Mouse (Mus musculus): ENCODE measurements at regions not wholly inside any gene's neighbourhood (a gene's known extent, or its start where the extent isn't known, plus 50 kb on each side); places are given as distances from the start of the nearest gene placed in this dataset.

DNA sequence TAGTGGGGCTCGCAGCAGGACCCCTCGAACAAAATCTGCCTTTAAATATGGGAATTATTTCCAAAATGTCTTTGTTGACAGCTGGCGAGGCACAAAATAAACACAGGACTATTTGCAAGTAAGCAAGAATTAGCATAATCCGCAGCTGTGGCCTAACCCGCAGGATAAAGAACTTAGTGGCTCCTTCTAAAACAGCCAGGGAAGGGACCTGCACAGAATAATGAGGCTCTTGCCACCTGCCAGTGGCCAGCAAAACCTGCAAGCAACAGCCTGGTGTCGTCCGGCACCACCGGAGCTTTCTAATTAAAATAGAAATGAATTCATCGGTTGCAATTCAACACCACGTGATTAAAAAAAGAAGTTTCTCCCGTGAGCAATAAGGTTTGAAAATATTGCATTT lies 389.4 kb downstream of the Tmem132b start:
- no peak overlapping the region for H3K27ac ChIP-seq (ENCODE audit: low read depth, low read length)
- no peak overlapping the region for H3K4me3 ChIP-seq (ENCODE audit: low read depth, low read length)
- no peak for ATAC-seq (ENCODE audit: low read depth)
- 29% methylated on average over 11 of the region's 11 CpGs for WGBS
- no peaks in the 10 kb centered on the region for H3K36me3 ChIP-seq (ENCODE audit: control insufficient read depth, insufficient read depth, low read length)
- H3K9ac ChIP-seq (replicated peaks; ENCODE audit: low read depth, low read length): no peak overlapping the region
- no peaks in the 10 kb centered on the region for H3K27me3 ChIP-seq (ENCODE audit: control insufficient read depth, insufficient read depth, low read length)
- no peak overlapping the region for H3K4me2 ChIP-seq (ENCODE audit: low read depth, low read length)
- 0 out of 2 replicates have a peak, but pooled peaks cover 3% of the 10 kb centered on the region for H3K4me1 ChIP-seq (ENCODE audit: control insufficient read depth, insufficient read depth, low read length)
- H3K9me3 ChIP-seq (ENCODE audit: control insufficient read depth, low read length): no peaks in the 10 kb centered on the region

DNA sequence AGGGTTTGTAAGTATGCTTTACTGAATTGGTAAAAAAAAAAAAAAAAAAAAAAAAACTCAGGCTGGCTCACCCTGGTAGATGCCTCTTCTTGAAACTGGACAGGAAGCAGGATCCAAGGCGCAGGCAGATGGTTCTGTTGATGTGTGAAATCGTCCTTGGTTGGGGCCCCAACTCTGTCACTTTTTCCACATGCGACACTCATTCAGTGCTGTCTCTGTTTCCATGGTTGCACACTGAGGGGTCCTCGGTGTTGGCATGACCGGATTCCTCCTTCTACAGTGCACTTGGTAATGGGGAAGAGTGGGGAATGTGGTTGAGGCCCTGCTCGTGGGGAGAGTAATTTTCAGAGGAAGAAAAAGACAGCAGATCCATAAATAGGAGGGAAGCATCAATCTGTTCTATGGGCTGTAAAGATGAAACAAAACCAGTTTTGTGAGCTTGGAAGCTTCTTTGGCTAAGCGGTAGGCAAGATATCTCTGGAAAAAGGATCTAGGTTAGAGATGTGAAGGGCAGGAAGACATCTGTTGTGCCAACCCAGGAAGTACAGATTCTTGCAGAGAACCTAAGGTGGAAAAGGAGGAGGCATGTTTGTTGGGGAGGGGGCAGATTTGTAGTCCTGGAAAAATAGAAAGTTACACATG lies 394.4 kb downstream of the Tmem132b start:
- ATAC-seq (ENCODE audit: low read depth): no peak
- no peak overlapping the region for H3K27ac ChIP-seq (ENCODE audit: low read depth, low read length)
- WGBS: 44% methylated on average over 7 of the region's 7 CpGs
- H3K4me2 ChIP-seq (ENCODE audit: low read depth, low read length): no peak overlapping the region
- H3K36me3 ChIP-seq (ENCODE audit: control insufficient read depth, insufficient read depth, low read length): no peaks in the 10 kb centered on the region
- no peak overlapping the region for H3K4me3 ChIP-seq (ENCODE audit: low read depth, low read length)
- no peaks in the 10 kb centered on the region for H3K9me3 ChIP-seq (ENCODE audit: control insufficient read depth, low read length)
- no peak overlapping the region for H3K9ac ChIP-seq (replicated peaks; ENCODE audit: low read depth, low read length)
- no peaks in the 10 kb centered on the region for H3K27me3 ChIP-seq (ENCODE audit: control insufficient read depth, insufficient read depth, low read length)
- H3K4me1 ChIP-seq (ENCODE audit: control insufficient read depth, insufficient read depth, low read length): no peaks in the 10 kb centered on the region

DNA sequence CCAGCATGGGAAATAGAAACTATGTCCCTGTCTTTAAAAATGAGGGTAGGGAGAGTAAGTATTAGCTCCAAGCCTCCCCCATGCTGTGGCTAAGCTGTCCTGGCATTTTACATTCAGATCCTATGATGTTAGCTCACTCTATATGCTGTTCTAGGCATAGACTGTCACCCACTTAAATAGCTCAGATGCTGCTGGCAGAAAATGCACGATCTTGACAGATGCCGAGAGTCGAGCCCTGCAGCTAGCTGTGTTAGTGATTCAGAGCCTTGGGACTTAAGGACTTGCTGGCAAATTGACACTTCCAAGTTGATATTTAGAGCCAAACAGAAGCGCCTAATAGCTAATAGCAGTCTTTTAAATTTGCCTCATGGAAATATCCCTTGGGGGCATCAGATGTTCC lies 399.9 kb downstream of the Tmem132b start:
- H3K27me3 ChIP-seq (ENCODE audit: control insufficient read depth, insufficient read depth, low read length): no peaks in the 10 kb centered on the region
- H3K4me2 ChIP-seq (ENCODE audit: low read depth, low read length): no peak overlapping the region
- H3K4me1 ChIP-seq (ENCODE audit: control insufficient read depth, insufficient read depth, low read length): no peaks in the 10 kb centered on the region
- no peak overlapping the region for H3K4me3 ChIP-seq (ENCODE audit: low read depth, low read length)
- H3K27ac ChIP-seq (ENCODE audit: low read depth, low read length): no peak overlapping the region
- ATAC-seq (ENCODE audit: low read depth): no peak
- WGBS: 63% methylated on average over 4 of the region's 4 CpGs
- no peak overlapping the region for H3K9ac ChIP-seq (replicated peaks; ENCODE audit: low read depth, low read length)
- no peaks in the 10 kb centered on the region for H3K36me3 ChIP-seq (ENCODE audit: control insufficient read depth, insufficient read depth, low read length)
- H3K9me3 ChIP-seq (ENCODE audit: control insufficient read depth, low read length): no peaks in the 10 kb centered on the region

DNA sequence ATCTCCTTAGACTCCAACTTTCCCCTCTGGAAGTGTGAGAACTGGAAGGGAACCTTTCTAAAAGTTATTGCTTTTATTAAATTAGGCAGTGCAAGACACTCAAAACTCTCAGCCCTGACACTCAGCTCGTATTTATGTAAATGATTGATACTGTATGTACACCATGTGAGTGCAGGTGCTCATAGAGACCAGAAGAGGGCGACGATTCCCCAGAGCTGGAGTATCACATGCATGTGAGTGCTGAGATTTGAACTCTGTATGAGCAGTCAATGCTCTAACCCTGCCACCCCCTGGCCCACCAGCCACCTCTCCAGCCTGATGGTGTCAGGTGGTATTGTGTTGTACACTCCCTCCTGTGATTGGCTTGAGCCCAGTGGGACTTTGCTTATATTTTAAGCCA lies 407.8 kb downstream of the Tmem132b start:
- ATAC-seq (ENCODE audit: low read depth): no peak
- H3K4me3 ChIP-seq (ENCODE audit: low read depth, low read length): no peak overlapping the region
- no peaks in the 10 kb centered on the region for H3K27me3 ChIP-seq (ENCODE audit: control insufficient read depth, insufficient read depth, low read length)
- H3K4me1 ChIP-seq (ENCODE audit: control insufficient read depth, insufficient read depth, low read length): no peaks in the 10 kb centered on the region
- H3K9me3 ChIP-seq (ENCODE audit: control insufficient read depth, low read length): no peaks in the 10 kb centered on the region
- whole genome bisulfite sequencing: 93% methylated on average over 3 of the region's 3 CpGs
- no peak overlapping the region for H3K9ac ChIP-seq (replicated peaks; ENCODE audit: low read depth, low read length)
- H3K36me3 ChIP-seq (ENCODE audit: control insufficient read depth, insufficient read depth, low read length): no peaks in the 10 kb centered on the region
- no peak overlapping the region for H3K4me2 ChIP-seq (ENCODE audit: low read depth, low read length)
- no peak overlapping the region for H3K27ac ChIP-seq (ENCODE audit: low read depth, low read length)

DNA sequence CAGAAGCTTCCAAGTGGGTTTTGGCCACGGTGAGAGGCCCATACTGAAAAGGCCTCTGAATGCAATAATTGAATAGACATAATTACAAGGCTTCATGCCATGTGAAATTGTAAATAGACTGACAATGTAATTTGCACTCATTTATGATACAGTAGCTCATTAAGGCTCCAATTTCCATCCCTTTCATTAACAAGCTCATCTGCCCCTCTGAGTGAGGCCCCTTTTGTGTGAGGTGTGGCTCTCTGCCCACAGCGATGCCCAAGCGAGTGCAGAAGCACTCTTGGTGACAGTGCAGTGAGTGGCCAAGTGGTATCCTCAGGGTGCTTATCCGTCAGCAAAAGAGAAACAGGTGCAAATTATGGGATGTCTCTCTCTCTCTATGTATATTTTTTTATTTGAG lies 415.2 kb downstream of the Tmem132b start:
- 71% methylated on average over 4 of the region's 4 CpGs for WGBS
- H3K4me2 ChIP-seq (ENCODE audit: low read depth, low read length): no peak overlapping the region
- H3K27me3 ChIP-seq (ENCODE audit: control insufficient read depth, insufficient read depth, low read length): no peaks in the 10 kb centered on the region
- no peak overlapping the region for H3K4me3 ChIP-seq (ENCODE audit: low read depth, low read length)
- no peaks in the 10 kb centered on the region for H3K4me1 ChIP-seq (ENCODE audit: control insufficient read depth, insufficient read depth, low read length)
- H3K27ac ChIP-seq (ENCODE audit: low read depth, low read length): no peak overlapping the region
- no peaks in the 10 kb centered on the region for H3K9me3 ChIP-seq (ENCODE audit: control insufficient read depth, low read length)
- no peak overlapping the region for H3K9ac ChIP-seq (replicated peaks; ENCODE audit: low read depth, low read length)
- ATAC-seq (ENCODE audit: low read depth): no peak
- H3K36me3 ChIP-seq (ENCODE audit: control insufficient read depth, insufficient read depth, low read length): no peaks in the 10 kb centered on the region

DNA sequence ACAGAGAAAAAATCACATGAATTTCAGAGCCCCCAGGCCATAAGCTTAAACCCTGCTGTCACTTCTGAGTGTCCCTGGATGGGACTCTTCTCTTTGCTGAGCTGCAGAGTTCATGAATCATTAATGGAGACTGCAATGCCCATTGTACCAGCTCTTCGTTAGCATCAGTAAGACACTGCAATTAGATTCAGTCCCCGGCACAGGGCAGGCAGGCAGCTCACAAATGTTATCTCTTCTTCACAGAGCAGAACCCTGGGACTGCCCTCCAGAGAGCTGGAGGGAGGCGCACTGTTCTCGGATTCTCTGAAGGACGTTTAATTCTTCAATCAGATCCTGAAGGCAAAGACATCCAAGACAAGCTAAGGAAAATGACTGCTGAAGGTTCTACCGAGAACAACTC lies 420.1 kb downstream of the Tmem132b start:
- Histone ChIP-seq H3K4me3 (ENCODE audit: low read depth, low read length) (no peak overlapping the region), H3K9ac (replicated peaks; ENCODE audit: low read depth, low read length) (no peak overlapping the region), H3K27me3 (ENCODE audit: control insufficient read depth, insufficient read depth, low read length) (no peaks in the 10 kb centered on the region), H3K27ac (ENCODE audit: low read depth, low read length) (no peak overlapping the region), H3K4me1 (ENCODE audit: control insufficient read depth, insufficient read depth, low read length) (no peaks in the 10 kb centered on the region), H3K36me3 (ENCODE audit: control insufficient read depth, insufficient read depth, low read length) (no peaks in the 10 kb centered on the region), H3K4me2 (ENCODE audit: low read depth, low read length) (no peak overlapping the region), H3K9me3 (ENCODE audit: control insufficient read depth, low read length) (no peaks in the 10 kb centered on the region)
- WGBS: 47% methylated on average over 6 of the region's 6 CpGs
- ATAC-seq (ENCODE audit: low read depth): no peak

DNA sequence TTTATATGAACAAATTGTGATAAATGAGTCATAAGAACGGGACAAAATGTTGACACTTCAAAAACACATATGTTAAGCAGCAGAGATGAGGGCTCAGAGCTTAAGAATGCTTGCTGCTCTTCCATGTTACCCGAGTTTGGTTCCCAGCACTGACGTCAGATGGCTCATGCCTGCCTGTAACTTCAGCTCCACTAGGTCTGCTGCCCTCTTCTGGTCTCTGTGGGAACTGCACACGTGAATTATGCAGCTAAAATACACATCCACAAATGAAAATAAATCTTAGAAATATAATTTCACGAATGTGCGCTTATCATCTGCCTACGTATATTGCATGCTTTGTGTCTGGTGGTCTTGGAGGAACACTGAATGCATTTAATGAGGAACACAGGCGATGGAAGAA lies 432.5 kb downstream of the Tmem132b start:
- Histone ChIP-seq H3K36me3 (ENCODE audit: control insufficient read depth, insufficient read depth, low read length) (no peaks in the 10 kb centered on the region), H3K9me3 (ENCODE audit: control insufficient read depth, low read length) (no peaks in the 10 kb centered on the region), H3K27me3 (ENCODE audit: control insufficient read depth, insufficient read depth, low read length) (no peaks in the 10 kb centered on the region), H3K4me3 (ENCODE audit: low read depth, low read length) (no peak overlapping the region), H3K9ac (replicated peaks; ENCODE audit: low read depth, low read length) (no peak overlapping the region), H3K4me2 (ENCODE audit: low read depth, low read length) (no peak overlapping the region), H3K27ac (ENCODE audit: low read depth, low read length) (no peak overlapping the region), H3K4me1 (ENCODE audit: control insufficient read depth, insufficient read depth, low read length) (no peaks in the 10 kb centered on the region)
- no peak for ATAC-seq (ENCODE audit: low read depth)
- 71% methylated on average over 8 of the region's 8 CpGs for WGBS

DNA sequence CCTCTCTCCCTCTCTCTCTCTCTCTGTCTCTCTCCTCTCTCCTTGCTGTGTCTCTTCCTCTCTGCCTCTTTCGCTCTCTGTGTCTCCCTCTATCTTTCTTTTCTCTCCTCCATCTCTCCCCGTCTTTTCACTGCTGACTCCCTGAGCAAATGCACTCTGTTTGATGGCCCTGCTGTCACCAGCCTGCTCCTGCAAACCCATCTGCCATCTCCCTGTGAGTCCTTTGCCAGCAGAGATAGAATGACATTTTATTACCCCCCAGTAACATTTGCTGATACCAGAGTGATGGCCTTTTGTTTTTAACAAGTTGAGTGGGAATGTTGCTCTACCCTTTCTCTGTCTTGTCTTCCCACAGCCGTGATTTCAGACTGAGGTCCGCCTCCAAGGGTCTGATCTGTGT lies 436.6 kb downstream of the Tmem132b start:
- 58% methylated on average over 4 of the region's 4 CpGs for WGBS
- no peaks in the 10 kb centered on the region for H3K36me3 ChIP-seq (ENCODE audit: control insufficient read depth, insufficient read depth, low read length)
- no peak overlapping the region for H3K27ac ChIP-seq (ENCODE audit: low read depth, low read length)
- ATAC-seq (ENCODE audit: low read depth): no peak
- H3K4me3 ChIP-seq (ENCODE audit: low read depth, low read length): no peak overlapping the region
- H3K27me3 ChIP-seq (ENCODE audit: control insufficient read depth, insufficient read depth, low read length): no peaks in the 10 kb centered on the region
- H3K9me3 ChIP-seq (ENCODE audit: control insufficient read depth, low read length): no peaks in the 10 kb centered on the region
- no peaks in the 10 kb centered on the region for H3K4me1 ChIP-seq (ENCODE audit: control insufficient read depth, insufficient read depth, low read length)
- no peak overlapping the region for H3K4me2 ChIP-seq (ENCODE audit: low read depth, low read length)
- no peak overlapping the region for H3K9ac ChIP-seq (replicated peaks; ENCODE audit: low read depth, low read length)

DNA sequence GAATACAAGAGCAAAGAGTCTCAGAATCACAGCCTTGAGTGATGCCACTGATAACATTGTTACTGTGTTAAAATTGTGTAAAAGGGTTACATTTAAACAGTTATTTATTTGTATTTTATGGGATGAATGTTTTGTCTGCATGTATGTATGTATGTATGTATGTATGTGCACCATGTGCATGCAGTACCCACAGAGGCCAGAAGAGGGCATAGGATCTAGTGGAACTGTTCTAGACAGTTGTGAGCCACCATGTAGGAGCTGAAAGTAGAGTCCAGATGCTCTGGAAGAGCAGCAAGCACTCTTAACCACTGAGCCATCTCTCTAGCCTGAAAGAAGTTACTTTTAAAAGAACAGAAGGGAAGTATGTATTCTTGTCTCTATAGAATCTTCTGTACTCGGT lies 442.5 kb downstream of the Tmem132b start:
- Histone ChIP-seq H3K9ac (replicated peaks; ENCODE audit: low read depth, low read length) (no peak overlapping the region), H3K27ac (ENCODE audit: low read depth, low read length) (no peak overlapping the region), H3K4me1 (ENCODE audit: control insufficient read depth, insufficient read depth, low read length) (no peaks in the 10 kb centered on the region), H3K27me3 (ENCODE audit: control insufficient read depth, insufficient read depth, low read length) (no peaks in the 10 kb centered on the region), H3K4me3 (ENCODE audit: low read depth, low read length) (no peak overlapping the region), H3K9me3 (ENCODE audit: control insufficient read depth, low read length) (no peaks in the 10 kb centered on the region), H3K36me3 (ENCODE audit: control insufficient read depth, insufficient read depth, low read length) (no peaks in the 10 kb centered on the region), H3K4me2 (ENCODE audit: low read depth, low read length) (no peak overlapping the region)
- ATAC-seq (ENCODE audit: low read depth): no peak
- 74% methylated on average over 1 of the region's 1 CpGs for WGBS
